13 mouse cellular contexts compared by ENCODE assay signal in genomic region chr5:110417756-110418522, GRCm38 (mm10). TPM values are rescaled to one million over a fixed set of nuclear protein-coding genes. Genes with fewer than 3 reads are reported as not detected.
DNase-seq lines count a peak whose midpoint lies in the region; ATAC-seq lines count a peak whose summit lies in the region.
"Had no signal": no experiment of that assay in that cellular context is flagged by ENCODE, and none has a peak within 500 bp of the region (broad histone marks: within the 10 kb centered on the region; RNA-seq: fewer than 3 reads in every experiment).

No protein-coding gene starts in this region.

- no peak overlapping the region for H3K4me3 ChIP-seq in heart, embryonic 10.5 days
- H3K4me3 ChIP-seq in heart, embryonic 11.5 days (ENCODE audit: low read depth, low read length): no peak overlapping the region
- no peak overlapping the region for H3K4me3 ChIP-seq in neural tube, embryonic 13.5 days
- no peak overlapping the region for H3K4me3 ChIP-seq in neural tube, embryonic 15.5 days (replicated peaks)
- no peak overlapping the region for H3K4me3 ChIP-seq in hindbrain, embryonic 12.5 days
- H3K4me3 ChIP-seq: stomach, embryonic 15.5 days had no signal

- peaks cover 45% of the 10 kb centered on the region for H3K4me1 ChIP-seq in heart, embryonic 10.5 days
- H3K4me1 ChIP-seq in heart, embryonic 11.5 days (ENCODE audit: control insufficient read depth, insufficient read depth, low read length): peaks cover 30% of the 10 kb centered on the region
- peaks cover 55% of the 10 kb centered on the region for H3K4me1 ChIP-seq in neural tube, embryonic 13.5 days (replicated peaks)
- H3K4me1 ChIP-seq in neural tube, embryonic 15.5 days: peaks cover 41% of the 10 kb centered on the region
- H3K4me1 ChIP-seq in hindbrain, embryonic 12.5 days: peaks cover 38% of the 10 kb centered on the region
- H3K4me1 ChIP-seq: stomach, embryonic 15.5 days had no signal

- 0 out of 2 replicates have a peak, but pooled peaks cover 12% of the 10 kb centered on the region for H3K36me3 ChIP-seq in heart, embryonic 10.5 days
- H3K36me3 ChIP-seq in heart, embryonic 11.5 days (ENCODE audit: control insufficient read depth, insufficient read depth, low read length): no peaks in the 10 kb centered on the region
- no peaks in the 10 kb centered on the region for H3K36me3 ChIP-seq in neural tube, embryonic 13.5 days
- H3K36me3 ChIP-seq in neural tube, embryonic 15.5 days: no peaks in the 10 kb centered on the region
- no peaks in the 10 kb centered on the region for H3K36me3 ChIP-seq in hindbrain, embryonic 12.5 days

- no peaks in the 10 kb centered on the region for H3K9me3 ChIP-seq in heart, embryonic 10.5 days
- no peaks in the 10 kb centered on the region for H3K9me3 ChIP-seq in heart, embryonic 11.5 days (replicated peaks; ENCODE audit: control insufficient read depth, low read length)
- no peaks in the 10 kb centered on the region for H3K9me3 ChIP-seq in neural tube, embryonic 13.5 days
- no peaks in the 10 kb centered on the region for H3K9me3 ChIP-seq in neural tube, embryonic 15.5 days (replicated peaks)
- H3K9me3 ChIP-seq in hindbrain, embryonic 12.5 days (replicated peaks): no peaks in the 10 kb centered on the region
- H3K9me3 ChIP-seq: stomach, embryonic 15.5 days had no signal

- ATAC-seq in heart, embryonic 11.5 days (replicated peaks; ENCODE audit: insufficient number of reproducible peaks, low FRiP score, low TSS enrichment): no peak
- ATAC-seq in neural tube, embryonic 13.5 days (ENCODE audit: low read depth): no peak
- ATAC-seq in neural tube, embryonic 15.5 days (ENCODE audit: low FRiP score): no peak
- ATAC-seq in hindbrain, embryonic 12.5 days (ENCODE audit: low FRiP score): no peak
- ATAC-seq: intestine, embryonic 16.5 days had no signal

- no peak for DNase-seq in heart, embryonic 10.5 days (ENCODE audit: low spot score)
- DNase-seq in retina, postnatal 1 day: peak; percentile 44
- DNase-seq in cerebellum, postnatal 4 days (ENCODE audit: low spot score in 2 of 2): no peak
- DNase-seq in urinary bladder, postnatal 25 days (ENCODE audit: low spot score): no peak
- DNase-seq: right cerebral cortex, postnatal 4 days; thymus, postnatal 4 days had no signal

- no peaks in the 10 kb centered on the region for H3K27me3 ChIP-seq in heart, embryonic 10.5 days (ENCODE audit: insufficient read depth, poor library complexity, severe bottlenecking)
- no peaks in the 10 kb centered on the region for H3K27me3 ChIP-seq in heart, embryonic 11.5 days (ENCODE audit: control insufficient read depth, insufficient read depth, low read length)
- peaks cover 15% of the 10 kb centered on the region for H3K27me3 ChIP-seq in neural tube, embryonic 13.5 days
- no peaks in the 10 kb centered on the region for H3K27me3 ChIP-seq in neural tube, embryonic 15.5 days (replicated peaks)
- H3K27me3 ChIP-seq in hindbrain, embryonic 12.5 days: peaks cover 16% of the 10 kb centered on the region
- H3K27me3 ChIP-seq: stomach, embryonic 15.5 days had no signal

- no peak overlapping the region for H3K9ac ChIP-seq in heart, embryonic 11.5 days (ENCODE audit: low read depth, low read length)
- no peak overlapping the region for H3K9ac ChIP-seq in neural tube, embryonic 13.5 days
- no peak overlapping the region for H3K9ac ChIP-seq in neural tube, embryonic 15.5 days (replicated peaks)
- H3K9ac ChIP-seq in hindbrain, embryonic 12.5 days: no peak overlapping the region
- H3K9ac ChIP-seq: liver, embryonic 14.5 days; stomach, embryonic 15.5 days had no signal

- H3K4me2 ChIP-seq in heart, embryonic 11.5 days: no peak overlapping the region
- H3K4me2 ChIP-seq in neural tube, embryonic 13.5 days: no peak overlapping the region
- H3K4me2 ChIP-seq in neural tube, embryonic 15.5 days: no peak overlapping the region
- H3K4me2 ChIP-seq in hindbrain, embryonic 12.5 days (replicated peaks): no peak overlapping the region
- H3K4me2 ChIP-seq: stomach, embryonic 15.5 days had no signal

- 42% methylated on average over 14 of the region's 14 CpGs for WGBS in heart, embryonic 10.5 days
- WGBS in heart, embryonic 11.5 days (ENCODE audit: insufficient replicate concordance): 47% methylated on average over 14 of the region's 14 CpGs
- 49% methylated on average over 14 of the region's 14 CpGs for WGBS in neural tube, embryonic 13.5 days
- WGBS in neural tube, embryonic 15.5 days: 57% methylated on average over 14 of the region's 14 CpGs
- 53% methylated on average over 14 of the region's 14 CpGs for WGBS in hindbrain, embryonic 12.5 days

- peak overlapping the region; percentile 65; the same call in 1 of the 2 replicates for H3K27ac ChIP-seq in heart, embryonic 10.5 days
- H3K27ac ChIP-seq in heart, embryonic 11.5 days (ENCODE audit: low read depth, low read length): no peak overlapping the region
- H3K27ac ChIP-seq in neural tube, embryonic 13.5 days (replicated peaks): peak overlapping the region; percentile 89
- H3K27ac ChIP-seq in neural tube, embryonic 15.5 days (replicated peaks): no peak overlapping the region
- H3K27ac ChIP-seq in hindbrain, embryonic 12.5 days: peak overlapping the region; percentile 88; the same call in 1 of the 2 replicates
- H3K27ac ChIP-seq: liver, embryonic 14.5 days; stomach, embryonic 15.5 days had no signal

RNA-seq across cellular contexts. Expression of gene Fbrsl1, which starts 30.4 kb away (rescaled TPM):
- 9.6 and 11.1 TPM in 2 replicates for polyA plus RNA-seq in heart, embryonic 10.5 days (2016; fragmentation: Nextera tagmentation; extraction: Ambion mirVana)
- polyA plus RNA-seq in heart, embryonic 11.5 days (2014; fragmentation: Nextera tagmentation; extraction: Ambion mirVana): 8.1 and 10.2 TPM in 2 replicates
- polyA plus RNA-seq in neural tube, embryonic 13.5 days (2015; fragmentation: Nextera tagmentation; extraction: Ambion mirVana): 25.5 and 29.0 TPM in 2 replicates
- 16.7 and 19.7 TPM in 2 replicates for polyA plus RNA-seq in neural tube, embryonic 15.5 days (2015; fragmentation: Nextera tagmentation; extraction: Ambion mirVana)
- 34.4 and 35.5 TPM in 2 replicates for polyA plus RNA-seq in hindbrain, embryonic 12.5 days (2016; fragmentation: Nextera tagmentation; extraction: Ambion mirVana)

Comparison
In these comparisons a context has a peak if more than half of its experiments do, and no peak if none do; other contexts are left out.
1. H3K27ac ChIP-seq: peak in heart, embryonic 10.5 days (single experiment), neural tube, embryonic 13.5 days (single experiment) and hindbrain, embryonic 12.5 days (single experiment); none in heart, embryonic 11.5 days (single experiment) and neural tube, embryonic 15.5 days (single experiment).